9 mouse cellular contexts compared by ENCODE assay signal in the genomic region with DNA sequence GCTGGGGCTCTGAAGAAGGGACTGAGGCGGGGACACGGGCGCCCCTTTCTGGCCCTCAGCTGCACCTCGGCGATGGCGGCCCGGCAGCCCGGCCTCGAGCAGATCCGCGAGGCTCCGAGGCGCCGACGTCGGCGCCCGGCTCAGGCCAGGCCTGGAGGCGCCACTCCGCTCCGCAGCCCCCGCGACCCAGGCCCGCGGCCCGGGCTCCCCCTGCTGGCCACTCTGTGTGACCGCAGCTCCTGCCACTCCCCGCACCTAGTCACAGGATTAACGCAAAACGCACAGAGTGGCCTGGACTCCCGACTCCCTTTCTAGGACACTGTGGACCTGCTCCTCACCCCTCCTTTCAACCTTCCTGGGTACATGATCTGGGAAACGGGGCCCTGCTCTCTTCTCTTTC. TPM values are rescaled to one million over a fixed set of nuclear protein-coding genes. Genes with fewer than 3 reads are reported as not detected.
A peak's percentile ranks its signal among the peaks of the same experiment; 100 is the strongest.
DNase-seq lines count a peak whose midpoint lies in the region; ATAC-seq and TF ChIP-seq lines count a peak whose summit lies in the region.
"Had no signal": no experiment of that assay in that cellular context is flagged by ENCODE, and none has a peak within 500 bp of the region (broad histone marks: within the 10 kb centered on the region; RNA-seq: fewer than 3 reads in every experiment).

No protein-coding gene starts in this region.

- in situ Hi-C loops in ES-E14 (cut with MboI; ENCODE audit: low sequenced_read_pairs in 2 of 2, unreplicated experiment in 2 of 2) = loop anchor here in 1 of 2 experiments (5.0 kb wide), 1 partner anchor 45 kb away; a partner anchor contains a TSS

- H3K27ac ChIP-seq in ES-E14 (ENCODE audit: insufficient read depth, low read depth, low read length, poor library complexity, severe bottlenecking) = no peak overlapping the region
- H3K27ac ChIP-seq in embryonic facial prominence, embryonic 15.5 days (replicated peaks) = peak overlapping the region; percentile 89
- peak overlapping the region; percentile 70 for H3K27ac ChIP-seq in limb, embryonic 10.5 days
- H3K27ac ChIP-seq in midbrain, embryonic 12.5 days (replicated peaks) = no peak overlapping the region
- peak overlapping the region; percentile 59 for H3K27ac ChIP-seq in stomach, embryonic 15.5 days

- H3K4me1 ChIP-seq in ES-E14 (ENCODE audit: control insufficient read depth in 2 of 2, insufficient read depth in 2 of 2, low read length in 2 of 2, poor library complexity in 1 of 2) = peaks cover 0 to 6% of the 10 kb centered on the region in 2 experiments; a peak in 1 of 4 replicates
- H3K4me1 ChIP-seq in embryonic facial prominence, embryonic 15.5 days = peaks cover 62% of the 10 kb centered on the region
- peaks cover 68% of the 10 kb centered on the region for H3K4me1 ChIP-seq in limb, embryonic 10.5 days
- peaks cover 43% of the 10 kb centered on the region for H3K4me1 ChIP-seq in midbrain, embryonic 12.5 days
- H3K4me1 ChIP-seq in stomach, embryonic 15.5 days = peaks cover 38% of the 10 kb centered on the region

- peak; percentile 66 to 70 for DNase-seq in B cell, adult 2 months
- no peak for DNase-seq in ES-E14 (ENCODE audit: low read depth, low spot score)
- peak; percentile 87 for DNase-seq in heart, postnatal 14 days
- peak; percentile 91 for DNase-seq in limb, embryonic 10.5 days (ENCODE audit: low spot score)
- no peak for DNase-seq in layer of hippocampus, postnatal 14 days (ENCODE audit: low spot score in 2 of 2)

- no peaks in the 10 kb centered on the region for H3K9me3 ChIP-seq in ES-E14 (ENCODE audit: control insufficient read depth, insufficient read depth, low read depth, low read length)
- no peaks in the 10 kb centered on the region for H3K9me3 ChIP-seq in embryonic facial prominence, embryonic 15.5 days (replicated peaks)
- H3K9me3 ChIP-seq in limb, embryonic 10.5 days (replicated peaks) = no peaks in the 10 kb centered on the region
- no peaks in the 10 kb centered on the region for H3K9me3 ChIP-seq in midbrain, embryonic 12.5 days
- H3K9me3 ChIP-seq in stomach, embryonic 15.5 days = no peaks in the 10 kb centered on the region

- intact Hi-C loops in heart, postnatal 14 days (cut with DNase I) = loop anchor here (2.0 kb wide), 3 partner anchors 323 to 459 kb away; no protein-coding TSS in a partner anchor

- peak overlapping the region; percentile 81 for H3K4me2 ChIP-seq in embryonic facial prominence, embryonic 15.5 days (replicated peaks)
- peak overlapping the region; percentile 54 for H3K4me2 ChIP-seq in midbrain, embryonic 12.5 days (replicated peaks)
- H3K4me2 ChIP-seq in stomach, embryonic 15.5 days = peak overlapping the region; percentile 95

- H3K9ac ChIP-seq in ES-E14 (ENCODE audit: insufficient read depth, low read depth, low read length, poor library complexity, severe bottlenecking) = peak overlapping the region; percentile 25; the same call in 1 of the 2 replicates
- no peak overlapping the region; the same call in 1 of the 2 replicates for H3K9ac ChIP-seq in embryonic facial prominence, embryonic 15.5 days
- H3K9ac ChIP-seq in midbrain, embryonic 12.5 days (replicated peaks) = 0 out of 2 replicates have a peak overlapping the region, but pooled peaks have one; percentile 41
- peak overlapping the region; percentile 32; the same call in 1 of the 2 replicates for H3K9ac ChIP-seq in stomach, embryonic 15.5 days

- H3K4me3 ChIP-seq in ES-E14 (ENCODE audit: insufficient read depth in 1 of 2, low read depth in 1 of 2, low read length in 2 of 2, poor library complexity in 1 of 2, severe bottlenecking in 1 of 2) = peak overlapping the region; percentile 42 to 43
- peak overlapping the region; percentile 67 for H3K4me3 ChIP-seq in embryonic facial prominence, embryonic 15.5 days (replicated peaks)
- H3K4me3 ChIP-seq in limb, embryonic 10.5 days = peak overlapping the region; percentile 67
- H3K4me3 ChIP-seq in midbrain, embryonic 12.5 days = peak overlapping the region; percentile 34
- H3K4me3 ChIP-seq in stomach, embryonic 15.5 days (replicated peaks) = peak overlapping the region; percentile 36

- peaks cover 48% of the 10 kb centered on the region for H3K27me3 ChIP-seq in embryonic facial prominence, embryonic 15.5 days
- peaks cover 83% of the 10 kb centered on the region for H3K27me3 ChIP-seq in limb, embryonic 10.5 days (ENCODE audit: low read depth, poor library complexity, severe bottlenecking)
- peaks cover 100% of the 10 kb centered on the region for H3K27me3 ChIP-seq in midbrain, embryonic 12.5 days
- peaks cover 44% of the 10 kb centered on the region for H3K27me3 ChIP-seq in stomach, embryonic 15.5 days (replicated peaks)

- WGBS in embryonic facial prominence, embryonic 15.5 days = under 1% methylated on average over 32 of the region's 32 CpGs
- under 1% methylated on average over 32 of the region's 32 CpGs for WGBS in limb, embryonic 10.5 days
- 0% methylated on average over 29 of the region's 32 CpGs for WGBS in midbrain, embryonic 12.5 days
- 1% methylated on average over 30 of the region's 32 CpGs for WGBS in stomach, embryonic 15.5 days

- H3K36me3 ChIP-seq in ES-E14 (ENCODE audit: control insufficient read depth, insufficient read depth, low read length, poor library complexity, severe bottlenecking) = no peaks in the 10 kb centered on the region
- no peaks in the 10 kb centered on the region for H3K36me3 ChIP-seq in embryonic facial prominence, embryonic 15.5 days
- H3K36me3 ChIP-seq in limb, embryonic 10.5 days = peaks cover 23% of the 10 kb centered on the region
- H3K36me3 ChIP-seq in midbrain, embryonic 12.5 days = no peaks in the 10 kb centered on the region
- no peaks in the 10 kb centered on the region for H3K36me3 ChIP-seq in stomach, embryonic 15.5 days

- peak; percentile 20; the same call in 1 of the 2 replicates for ATAC-seq in embryonic facial prominence, embryonic 15.5 days (ENCODE audit: insufficient number of reproducible peaks, low FRiP score, low TSS enrichment, low read depth)
- ATAC-seq in midbrain, embryonic 12.5 days (ENCODE audit: low FRiP score, low read depth) = peak; percentile 71
- no peak for ATAC-seq in stomach, embryonic 15.5 days (ENCODE audit: insufficient read depth, low FRiP score, low read depth)

TF ChIP-seq in ES-E14, 5 proteins besides CTCF, POLR2A, EP300 and RAD21:
- TF ChIP-seq HCFC1 (IDR thresholded peaks at IDR 0.05; ENCODE audit: borderline replicate concordance, insufficient read depth, low read length) = no peak
- TF ChIP-seq ZC3H11A (IDR thresholded peaks at IDR 0.05; ENCODE audit: borderline replicate concordance, low read depth, low read length) = no peak
- TF ChIP-seq ZNF384 (IDR thresholded peaks at IDR 0.05; ENCODE audit: low read depth, low read length) = no peak
- TF ChIP-seq MAFK (IDR thresholded peaks at IDR 0.05; ENCODE audit: insufficient read depth, low read depth, low read length) = no peak
- TF ChIP-seq CHD2 (IDR thresholded peaks at IDR 0.05; ENCODE audit: low read depth, low read length) = no peak

RNA-seq across cellular contexts. Expression of a gene that starts 8.2 kb away (rescaled TPM):
- total RNA-seq in ES-E14 (2012; rRNA removed) = not detected in 2 replicates
- 0.31 TPM in 1 of 2 replicates, not detected in the other for polyA plus RNA-seq in embryonic facial prominence, embryonic 15.5 days (2015; fragmentation: Nextera tagmentation; extraction: Ambion mirVana)
- total RNA-seq in heart, postnatal 14 days (2021) = not detected
- not detected in 2 replicates for polyA plus RNA-seq in limb, embryonic 10.5 days (2016; fragmentation: Nextera tagmentation; extraction: Ambion mirVana)
- not detected in 2 replicates for polyA plus RNA-seq in midbrain, embryonic 12.5 days (2016; fragmentation: Nextera tagmentation; extraction: Ambion mirVana)
- not detected in 2 replicates for polyA plus RNA-seq in stomach, embryonic 15.5 days (2015; fragmentation: Nextera tagmentation; extraction: Ambion mirVana)
- total RNA-seq in layer of hippocampus, postnatal 14 days (2021) = not detected
- polyA plus RNA-seq: gonadal fat pad, adult 2 months had no signal

RNA-seq across cellular contexts. Expression of a gene that starts 9.6 kb away (rescaled TPM):
- total RNA-seq in ES-E14 (2012; rRNA removed) = 0.48 and 0.80 TPM in 2 replicates
- polyA plus RNA-seq in embryonic facial prominence, embryonic 15.5 days (2015; fragmentation: Nextera tagmentation; extraction: Ambion mirVana) = 8.0 and 8.1 TPM in 2 replicates
- 10 to 100 TPM; 11.8 to 14.5 TPM for total RNA-seq in heart, postnatal 14 days (2021)
- 4.0 and 5.3 TPM in 2 replicates for polyA plus RNA-seq in limb, embryonic 10.5 days (2016; fragmentation: Nextera tagmentation; extraction: Ambion mirVana)
- polyA plus RNA-seq in midbrain, embryonic 12.5 days (2016; fragmentation: Nextera tagmentation; extraction: Ambion mirVana) = 0.65 and 0.84 TPM in 2 replicates
- polyA plus RNA-seq in stomach, embryonic 15.5 days (2015; fragmentation: Nextera tagmentation; extraction: Ambion mirVana) = 6.0 and 6.6 TPM in 2 replicates
- 1 to 10 TPM; 2.7 to 3.3 TPM for total RNA-seq in layer of hippocampus, postnatal 14 days (2021)

RNA-seq across cellular contexts. Expression of a gene that starts 44.2 kb away (rescaled TPM):
- 0.76 and 0.85 TPM in 2 replicates for total RNA-seq in ES-E14 (2012; rRNA removed)
- polyA plus RNA-seq in embryonic facial prominence, embryonic 15.5 days (2015; fragmentation: Nextera tagmentation; extraction: Ambion mirVana) = 1.8 and 2.1 TPM in 2 replicates
- total RNA-seq in heart, postnatal 14 days (2021) = under 1 TPM in 1 of 2 experiments, not detected in 1; 0.14 TPM
- 23.5 and 49.0 TPM in 2 replicates for polyA plus RNA-seq in limb, embryonic 10.5 days (2016; fragmentation: Nextera tagmentation; extraction: Ambion mirVana)
- polyA plus RNA-seq in midbrain, embryonic 12.5 days (2016; fragmentation: Nextera tagmentation; extraction: Ambion mirVana) = 0.12 and 0.19 TPM in 2 replicates
- polyA plus RNA-seq in stomach, embryonic 15.5 days (2015; fragmentation: Nextera tagmentation; extraction: Ambion mirVana) = 0.28 and 0.30 TPM in 2 replicates
- total RNA-seq in layer of hippocampus, postnatal 14 days (2021) = under 1 TPM; 0.24 to 0.53 TPM

Comparison
In these comparisons a context has a peak if more than half of its experiments do, and no peak if none do; other contexts are left out.
1. DNase-seq: peak in B cell, adult 2 months (2 of 2), heart, postnatal 14 days (2 of 2) and limb, embryonic 10.5 days (single experiment); none in ES-E14 (single experiment) and layer of hippocampus, postnatal 14 days (0 of 2).
2. H3K27ac ChIP-seq: peak in embryonic facial prominence, embryonic 15.5 days (single experiment), limb, embryonic 10.5 days (single experiment) and stomach, embryonic 15.5 days (single experiment); none in ES-E14 (single experiment) and midbrain, embryonic 12.5 days (single experiment).
3. Peak in every context shown above with its lines, with median percentiles within 50 percentile points of each other: H3K4me3 ChIP-seq and H3K4me2 ChIP-seq.